Mouse (Mus musculus) layer of hippocampus, adult 6 months (tissue): ENCODE results near the gene Polm. TPM values are rescaled to one million over a fixed set of nuclear protein-coding genes. Genes with fewer than 3 reads are reported as not detected.

ENCODE experiments used
- long read RNA-seq, 2 experiments: library from polyadenylated mRNA; unstranded; transcript quantifications; one replicate each; pipeline ENCODE4 v2.0.0; 2019 to 2020
- polyA plus RNA-seq: library from polyadenylated mRNA; unstranded; fragments of <200 nt; fragmentation: Nextera tagmentation; gene quantifications from 2 replicates; pipeline ENCODE4 v1.2.3, GENCODE M21; 2021

The Polm gene
- polyA plus RNA-seq = 2.1 and 2.2 TPM in 2 replicates
- long read RNA-seq, experiment 1, partial matches to known transcripts = 1 of 1 reads
- long read RNA-seq, experiment 1, other reads (novel, unspliced or antisense) = 0 of 1 reads
- long read RNA-seq, experiment 2, transcript Polm-201 (11 exons, 2,924 nt) = major isoform, 7 of 25 reads
- long read RNA-seq, experiment 2, partial matches to known transcripts = 2 of 25 reads
- long read RNA-seq, experiment 2, other reads (novel, unspliced or antisense) = 16 of 25 reads

GRCm38 (mm10) chr11:5837251-5838246, at the start of gene Polm:
TSS of gene Polm (minus strand) at chr11:5838016.

GRCm38 (mm10) chr11:5877921-5878526, 40.2 kb upstream of the Polm start, which contains the start of gene Pold2:
TSS of gene Pold2 (minus strand) at chr11:5878292.

GRCm38 (mm10) chr11:5861678-5862393, 24.0 kb upstream of the Polm start, which contains the start of gene Aebp1:
TSS of gene Aebp1 (plus strand) at chr11:5861947.

DNA sequence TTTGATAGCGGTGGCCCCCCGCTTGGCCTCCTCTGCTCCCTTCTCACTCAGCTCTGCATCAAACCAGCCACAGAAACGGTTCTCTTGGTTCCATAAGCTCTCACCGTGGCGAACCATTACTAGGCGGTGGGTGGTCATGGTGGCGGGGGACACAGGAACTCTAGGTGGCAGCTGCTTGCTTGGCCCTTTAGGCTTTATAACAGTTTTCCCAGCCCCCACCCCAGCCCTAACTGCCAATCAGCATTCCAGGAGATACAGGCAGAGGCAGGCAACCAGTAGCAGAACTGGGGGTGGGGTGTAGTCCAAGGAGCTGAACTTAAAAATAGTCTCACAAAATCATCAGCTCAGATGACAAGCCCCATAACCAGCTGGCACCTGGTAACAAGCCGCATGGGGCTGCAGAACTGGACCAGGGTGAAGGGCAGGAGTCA, 34.2 kb downstream of the Polm start, which contains the start of gene Pgam2:
TSS of gene Pgam2 (minus strand) at position 183 of the 431 bp plus-strand sequence.

DNA sequence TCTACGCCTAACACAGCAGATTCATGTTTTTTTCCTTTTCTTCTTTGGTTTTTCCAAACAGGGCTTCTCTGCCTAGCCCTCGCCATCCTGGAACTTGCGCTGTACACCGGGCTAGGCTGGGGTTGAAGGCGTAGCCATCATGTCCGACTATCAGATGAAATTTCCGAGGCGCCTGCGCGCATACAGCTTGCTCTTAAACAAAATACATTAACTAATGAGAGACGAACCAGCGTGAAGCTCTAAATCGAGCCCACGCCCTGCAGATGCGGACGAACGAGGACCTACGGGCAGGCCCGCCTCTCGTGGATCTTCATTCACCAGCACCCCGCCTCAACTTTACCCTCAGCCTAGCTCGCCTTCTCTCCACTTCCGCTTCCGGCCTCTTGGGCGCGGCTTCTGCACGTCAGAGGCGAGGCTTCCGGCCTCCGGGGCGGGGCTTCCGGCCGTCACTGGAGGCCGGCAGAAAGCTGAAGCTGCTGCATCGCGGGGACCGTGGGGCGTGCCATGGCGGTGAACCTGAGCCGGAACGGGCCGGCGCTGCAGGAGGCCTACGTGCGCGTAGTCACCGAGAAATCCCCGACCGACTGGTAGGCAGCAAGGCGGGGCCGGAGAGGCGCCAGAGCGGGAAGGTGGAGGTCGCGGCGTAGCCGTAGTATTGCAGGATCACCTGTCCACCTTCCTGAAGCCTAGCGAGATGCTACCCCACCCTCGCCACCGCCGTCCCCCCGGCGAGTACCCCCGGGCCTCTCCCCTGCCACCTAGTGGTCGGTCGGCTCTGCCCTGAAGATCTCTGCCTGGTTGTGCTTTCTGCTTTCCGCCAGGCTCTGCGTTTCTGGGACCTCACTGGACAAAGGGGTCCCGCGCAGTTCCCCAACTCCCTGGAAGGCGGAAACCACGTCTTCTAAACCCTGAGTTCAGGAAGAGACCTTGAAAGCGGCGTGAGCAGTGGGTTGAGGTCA, 49.5 kb downstream of the Polm start, which contains the start of gene Dbnl:
TSS of gene Dbnl (plus strand) at position 433 of the 959 bp plus-strand sequence.

Other genes with a start within 250 kb of the Polm start
- gene Mrps24, start 122.3 kb downstream of the Polm start, polyA plus RNA-seq = 294 and 300 TPM in 2 replicates
- gene Urgcp, start 75.6 kb downstream of the Polm start, polyA plus RNA-seq = 30.4 and 33.6 TPM in 2 replicates
- 65.4 and 66.2 TPM in 2 replicates for gene Dbnl, start 49.5 kb downstream of the Polm start, polyA plus RNA-seq
- gene Pgam2, start 34.3 kb downstream of the Polm start, polyA plus RNA-seq = 43.4 and 44.1 TPM in 2 replicates
- 4.7 and 5.5 TPM in 2 replicates for gene Aebp1, start 23.9 kb upstream of the Polm start, polyA plus RNA-seq
- 26.7 and 29.4 TPM in 2 replicates for gene Pold2, start 40.3 kb upstream of the Polm start, polyA plus RNA-seq
- gene Myl7, start 60.8 kb upstream of the Polm start, polyA plus RNA-seq = not detected in 2 replicates
- 1.5 and 2.3 TPM in 2 replicates for gene Gck, start 112.1 kb upstream of the Polm start, polyA plus RNA-seq
- gene Ykt6, start 117.7 kb upstream of the Polm start, polyA plus RNA-seq = 26.8 and 27.4 TPM in 2 replicates
- 252 and 298 TPM in 2 replicates for gene Camk2b, start 228.3 kb upstream of the Polm start, polyA plus RNA-seq